Mouse (Mus musculus) CH12.LX (cell line): Measurements from ENCODE around the gene Rundc3b. TPM values are rescaled to one million over a fixed set of nuclear protein-coding genes. Genes with fewer than 3 reads are reported as not detected.

Experiments used
- DNase-seq: peaks from one replicate; pipeline ENCODE4 v3.0.0-alpha.2; 2013; ENCODE audit errors: extremely low read depth
- H3K27ac ChIP-seq: 2 replicates; pipeline ENCODE4 v1.5.1; 2012; ENCODE audit warnings: low read depth, mild to moderate bottlenecking, control low read depth, moderate library complexity; ENCODE audit not compliant: insufficient read depth
- H3K27me3 ChIP-seq: replicated peaks from 2 replicates; pipeline ENCODE3; 2012; ENCODE audit warnings: inconsistent platforms
- H3K36me3 ChIP-seq, 2 experiments: replicated peaks in 1 of 2; 2 replicates each; pipeline versions ENCODE3 to v1.6.1; 2012; ENCODE audit warnings: inconsistent platforms in 1 of 2, low read length in 1 of 2, mild to moderate bottlenecking in 1 of 2, mixed read lengths in 1 of 2, moderate library complexity in 1 of 2; ENCODE audit not compliant: control insufficient read depth in 1 of 2, insufficient read depth in 1 of 2
- H3K4me1 ChIP-seq, 2 experiments: 2 replicates each; pipeline ENCODE4 v1.6.1; 2012; ENCODE audit warnings: inconsistent platforms in 1 of 2, moderate library complexity in 1 of 2; ENCODE audit not compliant: insufficient read depth in 2 of 2, control insufficient read depth in 1 of 2
- H3K4me2 ChIP-seq: 2 replicates; pipeline ENCODE4 v1.6.1; 2012; ENCODE audit warnings: low read depth, mild to moderate bottlenecking, control low read depth; ENCODE audit not compliant: poor library complexity, insufficient read depth, severe bottlenecking
- H3K4me3 ChIP-seq, 3 experiments: fragments of 150-350 bp in 1 of 3; sonication (generic) in 1 of 3; replicated peaks in 1 of 3; 2 replicates each; pipeline versions ENCODE3 to v1.5.1; 2011 to 2012; ENCODE audit warnings: low read depth in 2 of 3, low read length in 2 of 3, mild to moderate bottlenecking in 2 of 3, moderate library complexity in 2 of 3, control low read depth in 1 of 3, improper control_type of control experiment in 1 of 3, inconsistent platforms in 1 of 3, mixed read lengths in 1 of 3; ENCODE audit not compliant: poor library complexity in 1 of 3
- H3K79me2 ChIP-seq: replicated peaks from 2 replicates; pipeline ENCODE4 v1.6.1; 2012; ENCODE audit warnings: mild to moderate bottlenecking, moderate library complexity; ENCODE audit not compliant: control insufficient read depth, poor library complexity, insufficient read depth, severe bottlenecking; ENCODE audit errors: extremely low read depth
- H3K9ac ChIP-seq: 2 replicates; pipeline ENCODE4 v1.6.1; 2012; ENCODE audit warnings: low read depth, mild to moderate bottlenecking, control low read depth, moderate library complexity; ENCODE audit not compliant: insufficient read depth
- H3K9me3 ChIP-seq: replicated peaks from 2 replicates; pipeline ENCODE3; 2012; ENCODE audit warnings: low read length, inconsistent platforms, mixed read lengths
- BHLHE40 ChIP-seq: IDR thresholded peaks from 2 replicates; pipeline ENCODE4 v1.6.1; 2011; ENCODE audit warnings: mild to moderate bottlenecking, low read depth, low read length, improper control_type of control experiment
- CHD1 ChIP-seq: IDR thresholded peaks from 2 replicates; pipeline ENCODE4 v1.6.1; 2012; ENCODE audit warnings: low read depth, low read length, improper control_type of control experiment, inconsistent platforms
- CHD2 ChIP-seq: IDR thresholded peaks from 2 replicates; pipeline ENCODE4 v1.6.1; 2011; ENCODE audit warnings: low read length, improper control_type of control experiment
- CTCF ChIP-seq, 2 experiments: IDR thresholded peaks in 1 of 2; conservative IDR thresholded peaks in 1 of 2; 2 replicates each; pipeline ENCODE4 v1.5.1; 2011 to 2012; ENCODE audit warnings: low read depth in 2 of 2, low read length in 2 of 2, improper control_type of control experiment in 1 of 2, inconsistent platforms in 1 of 2, mild to moderate bottlenecking in 1 of 2, moderate library complexity in 1 of 2
- ELF1 ChIP-seq: IDR thresholded peaks from 2 replicates; pipeline ENCODE4 v1.6.1; 2014; ENCODE audit warnings: low read depth, mild to moderate bottlenecking, inconsistent platforms, low read length, improper control_type of control experiment
- EP300 ChIP-seq: IDR thresholded peaks from 2 replicates; pipeline ENCODE4 v1.6.1; 2011; ENCODE audit warnings: low read length, improper control_type of control experiment
- GABPA ChIP-seq: IDR thresholded peaks from 2 replicates; pipeline ENCODE4 v1.6.1; 2012; ENCODE audit warnings: low read depth, low read length, improper control_type of control experiment, inconsistent platforms; ENCODE audit not compliant: insufficient replicate concordance
- IRF4 ChIP-seq: IDR thresholded peaks from 2 replicates; pipeline ENCODE4 v1.6.1; 2014; ENCODE audit warnings: low read depth, mild to moderate bottlenecking, inconsistent platforms, low read length, improper control_type of control experiment
- KAT2A ChIP-seq: IDR thresholded peaks from 2 replicates; pipeline ENCODE4 v1.6.1; 2012; ENCODE audit warnings: low read length, improper control_type of control experiment, inconsistent platforms; ENCODE audit not compliant: insufficient replicate concordance
- MAFK ChIP-seq: IDR thresholded peaks from 2 replicates; pipeline ENCODE4 v1.6.1; 2011; ENCODE audit warnings: low read length, improper control_type of control experiment; ENCODE audit not compliant: insufficient replicate concordance
- MAZ ChIP-seq: IDR thresholded peaks from 2 replicates; pipeline ENCODE4 v1.6.1; 2012; ENCODE audit warnings: low read depth, mild to moderate bottlenecking, inconsistent platforms, low read length, improper control_type of control experiment, moderate library complexity
- MYC ChIP-seq: IDR thresholded peaks from 2 replicates; pipeline ENCODE4 v1.6.1; 2011; ENCODE audit warnings: low read depth, mild to moderate bottlenecking, improper control_type of control experiment, low read length
- PAX5 ChIP-seq: IDR thresholded peaks from 2 replicates; pipeline ENCODE4 v1.6.1; 2012; ENCODE audit warnings: low read length, inconsistent platforms, mixed read lengths
- POLR2A ChIP-seq: IDR thresholded peaks from 2 replicates; pipeline ENCODE4 v1.6.1; 2011; ENCODE audit warnings: low read depth, mild to moderate bottlenecking, improper control_type of control experiment, low read length
- POLR2AphosphoS2 ChIP-seq: IDR thresholded peaks from 2 replicates; pipeline ENCODE4 v1.6.1; 2011; ENCODE audit warnings: low read depth, low read length, improper control_type of control experiment
- RCOR1 ChIP-seq: conservative IDR thresholded peaks from 2 replicates; pipeline ENCODE4 v1.6.1; 2012; ENCODE audit warnings: low read depth, mild to moderate bottlenecking, inconsistent platforms, low read length, improper control_type of control experiment
- SIN3A ChIP-seq: IDR thresholded peaks from 2 replicates; pipeline ENCODE4 v1.6.1; 2012; ENCODE audit warnings: low read length, improper control_type of control experiment, inconsistent platforms
- TBP ChIP-seq: conservative IDR thresholded peaks from 2 replicates; pipeline ENCODE4 v1.6.1; 2011; ENCODE audit warnings: low read depth, low read length, improper control_type of control experiment
- UBTF ChIP-seq: IDR thresholded peaks from 2 replicates; pipeline ENCODE4 v1.6.1; 2012; ENCODE audit warnings: low read depth, mild to moderate bottlenecking, inconsistent platforms, low read length, improper control_type of control experiment, moderate library complexity
- USF1 ChIP-seq: IDR thresholded peaks from 2 replicates; pipeline ENCODE4 v1.6.1; 2014; ENCODE audit warnings: low read depth, mild to moderate bottlenecking, inconsistent platforms, low read length, improper control_type of control experiment
- USF2 ChIP-seq: conservative IDR thresholded peaks from 2 replicates; pipeline ENCODE4 v1.6.1; 2011; ENCODE audit warnings: low read depth, low read length, improper control_type of control experiment
- ZC3H11A ChIP-seq: IDR thresholded peaks from 2 replicates; pipeline ENCODE4 v1.6.1; 2012; ENCODE audit warnings: low read depth, mild to moderate bottlenecking, inconsistent platforms, low read length, improper control_type of control experiment
- ZKSCAN1 ChIP-seq: IDR thresholded peaks from 2 replicates; pipeline ENCODE4 v1.6.1; 2012; ENCODE audit warnings: low read depth, inconsistent platforms, low read length, improper control_type of control experiment, borderline replicate concordance
- ZMIZ1 ChIP-seq: IDR thresholded peaks from 2 replicates; pipeline ENCODE4 v1.6.1; 2012; ENCODE audit warnings: low read depth, mild to moderate bottlenecking, inconsistent platforms, low read length, improper control_type of control experiment
- ZNF384 ChIP-seq: IDR thresholded peaks from 2 replicates; pipeline ENCODE4 v1.6.1; 2012; ENCODE audit warnings: low read depth, low read length, improper control_type of control experiment, inconsistent platforms
- dilution Hi-C: fragments of 300-500 bp; cut with MboI; formaldehyde crosslinking; loops from 2 replicates; pipeline ENCODE4 v1.14.3; 2020; ENCODE audit warnings: low sequenced_read_pairs; ENCODE audit not compliant: extremely low pct_unique_long_range_greater_than_20kb, extremely low pct_ligation_motif_present
- in situ Hi-C: fragments of 300-500 bp; cut with MboI; formaldehyde crosslinking; loops from 3 replicates; pipeline ENCODE4 v1.14.3; 2019; ENCODE audit warnings: low sequenced_read_pairs, low pct_ligation_motif_present, low pct_unique_long_range_greater_than_20kb, mixed read lengths
- polyA plus RNA-seq: library from polyadenylated mRNA; unstranded; fragments of >175 nt; gene quantifications from 2 replicates; pipeline ENCODE4 v1.2.1, GENCODE M21; 2012; ENCODE audit warnings: low read depth; ENCODE audit not compliant: insufficient read length
- total RNA-seq, 2 experiments: library from RNA; depleted of rRNA; stranded (reverse); fragments of 300-350 nt in 1 of 2; fragments of >200 nt in 1 of 2; gene quantifications; 2 replicates each; pipeline ENCODE4 v1.2.3; 2012 to 2014

Gene Rundc3b
- total and polyA plus RNA-seq, 3 experiments, result 0.07 to 0.13 (median 0.09) TPM

DNA sequence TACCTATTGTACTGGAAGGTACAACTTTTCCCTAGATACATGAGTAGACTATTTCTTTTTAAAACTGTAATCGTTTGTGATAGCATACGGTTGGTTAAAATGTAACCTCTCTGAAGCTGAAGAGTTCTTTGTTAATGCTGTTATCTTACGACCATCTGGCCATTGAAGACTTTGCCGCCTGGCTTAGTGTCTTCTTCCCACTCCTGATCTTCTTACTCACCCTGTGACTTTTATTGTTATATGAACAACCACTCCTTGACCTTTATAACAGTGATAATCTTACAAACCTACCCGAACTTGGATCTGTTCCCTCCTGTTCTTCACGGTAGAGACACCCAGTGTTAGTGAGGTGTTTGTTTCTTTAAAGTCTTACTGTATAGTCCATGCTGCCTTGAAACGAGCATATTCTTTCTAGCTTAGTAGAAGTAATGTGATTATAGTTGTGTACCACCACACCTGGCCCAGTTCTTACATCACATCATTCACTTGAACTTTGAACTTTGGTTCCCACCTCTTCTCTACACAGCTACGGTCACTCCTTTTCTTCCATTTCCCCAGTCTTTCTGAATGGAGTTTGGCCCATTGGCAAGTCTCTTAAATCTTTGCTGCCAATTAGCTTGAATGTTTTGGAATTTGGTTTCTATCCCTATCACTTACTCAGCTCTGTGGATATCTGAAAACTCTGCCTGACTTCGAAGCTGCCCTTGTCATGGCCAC, 45.2 kb upstream of the Rundc3b start:
- DNase-seq, result no peak
- Histone ChIP-seq H3K4me1 (peaks cover 0 to 12% of the 10 kb centered on the region in 2 experiments; a peak in 2 of 4 replicates), H3K27ac (no peak overlapping the region), H3K79me2 (no peaks in the 10 kb centered on the region), H3K4me3 (no peak overlapping the region), H3K36me3 (no peaks in the 10 kb centered on the region), H3K9me3 (no peaks in the 10 kb centered on the region), H3K9ac (no peak overlapping the region), H3K27me3 (no peaks in the 10 kb centered on the region), H3K4me2 (no peak overlapping the region)
- in situ Hi-C loops, result no loop called here
- dilution Hi-C loops, result no loop called here
- TF ChIP-seq USF1 (no peak), ZKSCAN1 (no peak), MAZ (no peak), EP300 (no peak), MYC (no peak), ZMIZ1 (no peak), CHD1 (no peak), BHLHE40 (no peak), CTCF (conservative IDR thresholded peaks at IDR 0.05 in 1 of 2, IDR thresholded peaks at IDR 0.05 in 1 of 2; ENCODE audit: low read depth in 2 of 2, low read length in 2 of 2) (no peak), PAX5 (no peak), CHD2 (no peak), POLR2AphosphoS2 (no peak), IRF4 (no peak), TBP (no peak)

- peaks cover 0 to 26% of the 10 kb centered on the region in 2 experiments; a peak in 3 of 4 replicates for H3K4me1 ChIP-seq
- TF ChIP-seq USF2 (no peak), POLR2AphosphoS2 (no peak), SIN3A (no peak), ELF1 (no peak), IRF4 (no peak), KAT2A (no peak), EP300 (no peak), MAFK (no peak), ZKSCAN1 (no peak), PAX5 (no peak), BHLHE40 (no peak), GABPA (no peak), ZC3H11A (no peak), POLR2A (no peak), RCOR1 (no peak), ZMIZ1 (no peak), ZNF384 (no peak), UBTF (no peak), MAZ (no peak)
- no peaks in the 10 kb centered on the region for H3K27me3 ChIP-seq
- H3K9ac ChIP-seq, result no peak overlapping the region
- H3K79me2 ChIP-seq, result no peaks in the 10 kb centered on the region
- no peaks in the 10 kb centered on the region for H3K9me3 ChIP-seq
- dilution Hi-C loops (no loop called here), in situ Hi-C loops (no loop called here)
- no peak overlapping the region for H3K4me3 ChIP-seq
- H3K4me2 ChIP-seq, result no peak overlapping the region
- H3K36me3 ChIP-seq, result no peaks in the 10 kb centered on the region
- H3K27ac ChIP-seq, result no peak overlapping the region
- DNase-seq, result no peak
Observed at GRCm38 (mm10) chr5:8664678-8665077, 41.9 kb upstream of the Rundc3b start.
